Mouse (Mus musculus): ENCODE results near the gene Grhl1.
A peak's percentile ranks its signal among the peaks of the same experiment; 100 is the strongest.
"Not testable (repeated sequence)": the region's sequence is repeated elsewhere in the genome, so short reads cannot be mapped to it uniquely, and the experiment has no call there.

Grhl1 gene

DNA sequence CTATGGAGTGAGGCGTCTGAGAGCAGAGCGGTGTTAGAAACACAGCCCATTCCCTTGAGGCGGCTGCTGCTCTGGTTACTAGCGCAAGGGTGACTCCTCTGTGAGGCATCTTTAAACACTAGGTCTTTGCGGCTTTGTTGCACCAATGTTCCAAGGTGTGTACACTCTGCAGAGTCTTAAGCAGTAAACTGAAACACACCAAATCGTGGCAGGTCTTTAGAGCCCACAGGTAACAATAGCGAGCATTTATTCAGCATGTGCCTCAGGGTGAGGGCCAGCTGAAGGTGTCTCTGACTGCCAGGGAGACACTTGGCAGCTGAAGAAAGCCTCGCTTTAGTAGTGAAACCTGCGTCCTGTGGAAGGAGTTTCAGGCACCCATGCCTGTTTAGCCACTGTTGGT is 20.0 kb downstream of the Grhl1 start:
- DNase-seq (ENCODE audit: low spot score in 2 of 2), result no peak

DNA sequence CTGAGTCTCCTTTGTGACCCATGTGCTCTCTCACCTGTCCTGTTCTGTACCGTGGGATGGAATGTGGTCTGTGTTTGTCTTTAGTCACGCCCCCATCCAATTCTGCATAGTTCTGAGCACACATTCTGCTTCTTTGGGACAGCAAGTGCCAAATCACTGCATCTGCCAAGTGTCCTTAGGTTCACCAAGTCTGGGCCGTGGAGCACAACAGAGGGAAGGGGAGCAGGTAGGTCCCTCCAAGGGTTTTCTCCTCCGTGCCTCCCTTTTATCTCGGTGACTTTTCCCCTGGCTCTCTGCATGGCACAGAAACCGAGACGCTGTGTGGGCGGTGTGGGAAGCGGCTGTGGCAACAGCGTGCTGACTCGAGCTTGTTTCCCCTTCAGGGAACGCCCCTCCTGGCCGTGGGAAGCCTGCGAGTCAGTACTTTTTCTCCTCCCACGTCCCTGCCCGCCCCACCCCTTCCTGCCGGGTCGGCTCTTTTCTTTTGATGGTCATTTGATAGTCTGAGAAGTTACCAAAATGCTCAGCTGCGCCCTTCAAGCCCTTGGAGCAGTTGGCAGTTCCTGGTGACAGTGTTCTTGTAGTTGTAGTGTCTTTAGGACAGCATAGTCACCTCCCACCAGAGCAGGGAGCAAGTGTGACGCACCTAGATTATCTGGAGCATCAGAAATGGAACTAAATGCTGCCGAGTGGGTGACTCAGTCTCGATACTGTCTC is 21.0 kb downstream of the Grhl1 start:
- DNase-seq (ENCODE audit: low spot score in 2 of 2), result peak in 1 of 2 experiments; percentile 41

DNA sequence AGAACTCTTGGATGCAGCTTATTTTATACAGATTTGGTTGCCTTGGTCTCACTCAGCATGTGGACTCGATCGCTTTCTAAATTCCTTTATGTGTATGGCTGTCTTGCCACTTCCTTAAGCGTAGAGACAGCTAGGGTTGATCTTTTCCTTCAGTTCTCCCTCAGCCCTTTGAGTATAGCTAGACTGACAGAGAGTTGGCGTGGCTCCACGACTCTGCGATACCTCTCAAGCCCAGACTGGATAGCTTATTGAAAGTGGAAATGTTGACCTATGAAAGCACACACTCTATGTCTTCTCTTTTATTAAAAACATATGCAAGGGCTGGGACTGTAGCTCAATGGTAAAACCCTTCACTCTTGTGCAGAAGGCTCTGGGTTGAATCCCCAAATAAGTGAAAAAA is 25.3 kb downstream of the Grhl1 start:
- no peak for DNase-seq (ENCODE audit: low spot score in 2 of 2)

DNA sequence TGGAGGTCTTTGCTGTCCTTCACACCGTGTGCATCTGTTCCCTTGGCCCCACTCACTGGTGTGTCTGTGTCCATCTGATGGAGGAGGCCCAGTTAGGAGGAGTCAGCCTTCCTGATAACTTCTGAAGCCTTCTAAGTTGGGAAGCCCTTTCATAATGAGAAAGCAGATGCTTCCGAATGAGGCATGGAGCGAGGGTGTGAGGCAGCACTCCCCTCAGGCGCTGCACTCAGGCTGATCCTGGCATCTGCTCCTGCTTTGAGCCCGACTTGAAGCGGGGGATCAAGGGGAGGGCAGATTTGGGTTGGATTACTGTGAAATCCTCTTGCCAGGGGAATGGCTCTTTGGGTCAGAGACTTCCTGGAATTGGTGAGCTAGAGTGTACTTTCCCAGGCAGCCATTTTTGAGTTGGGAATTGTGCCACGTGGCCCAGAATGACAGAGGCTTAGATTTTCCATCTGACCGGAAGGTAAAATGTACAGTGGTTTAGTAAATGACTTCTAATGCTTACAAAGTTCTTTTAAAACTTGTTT is 27.3 kb downstream of the Grhl1 start:
- no peak for DNase-seq (ENCODE audit: low spot score in 2 of 2)

DNA sequence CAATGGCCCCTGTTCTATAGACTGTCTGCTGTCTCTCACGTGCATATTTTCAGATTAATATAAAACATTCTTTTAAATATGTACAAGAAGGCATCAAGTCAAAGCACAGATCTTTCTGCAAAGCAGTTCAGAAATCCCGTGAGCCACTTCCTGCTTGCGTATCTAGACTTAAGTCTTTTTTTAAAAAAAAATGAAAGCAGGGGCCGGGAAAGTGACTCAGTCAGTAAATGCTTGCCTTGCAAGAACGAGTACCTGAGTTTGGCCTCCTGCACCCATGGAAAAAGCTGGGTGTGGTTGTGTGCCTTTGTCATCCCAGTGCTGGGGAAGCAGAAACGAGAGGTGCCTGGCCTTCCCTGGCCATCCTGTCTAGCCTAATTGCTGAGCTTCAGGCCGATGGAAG is 28.0 kb downstream of the Grhl1 start:
- no peak for DNase-seq (ENCODE audit: low spot score in 2 of 2)

DNA sequence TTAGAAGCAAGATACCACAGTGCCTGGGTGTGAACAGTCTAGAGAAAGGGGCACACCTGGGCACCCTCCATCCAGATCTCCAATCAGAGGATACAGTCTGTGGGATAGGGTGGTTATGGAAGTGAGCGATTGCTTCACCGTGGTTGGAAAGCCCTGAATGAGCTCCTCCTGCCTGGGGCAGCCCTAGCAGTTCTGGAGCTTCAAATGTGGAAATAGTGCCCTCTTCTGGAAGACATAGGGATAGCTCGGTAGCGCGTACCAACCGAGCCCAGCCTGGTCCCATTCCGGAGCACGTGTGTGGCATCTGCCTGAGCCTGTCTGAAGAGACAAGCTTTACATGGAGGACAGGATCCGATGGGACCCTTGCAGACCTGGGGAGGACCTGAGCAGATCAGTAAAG is 28.7 kb downstream of the Grhl1 start:
- DNase-seq (ENCODE audit: low spot score in 2 of 2), result peak; percentile 43 to 76

DNA sequence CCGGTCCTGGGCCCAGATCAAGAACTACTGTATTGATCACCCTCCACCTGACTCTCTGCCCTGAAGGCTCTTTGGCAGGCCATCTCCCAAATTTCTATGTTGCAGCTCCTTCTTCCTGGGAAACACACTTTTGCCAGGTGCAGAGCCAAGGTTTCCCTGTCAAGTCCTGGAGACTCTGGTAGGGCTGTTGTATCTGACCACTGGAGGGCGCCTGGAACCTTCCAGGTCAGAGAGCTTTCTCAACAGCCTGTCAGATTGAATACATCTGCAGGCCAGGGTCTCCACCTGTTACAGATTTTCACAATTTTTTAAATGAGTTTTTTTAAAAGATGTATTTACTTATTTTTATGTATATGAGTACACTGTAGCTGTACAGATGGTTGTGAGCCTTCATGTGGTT is 31.2 kb downstream of the Grhl1 start:
- DNase-seq (ENCODE audit: low spot score in 2 of 2), result peak in 1 of 2 experiments; percentile 67

DNA sequence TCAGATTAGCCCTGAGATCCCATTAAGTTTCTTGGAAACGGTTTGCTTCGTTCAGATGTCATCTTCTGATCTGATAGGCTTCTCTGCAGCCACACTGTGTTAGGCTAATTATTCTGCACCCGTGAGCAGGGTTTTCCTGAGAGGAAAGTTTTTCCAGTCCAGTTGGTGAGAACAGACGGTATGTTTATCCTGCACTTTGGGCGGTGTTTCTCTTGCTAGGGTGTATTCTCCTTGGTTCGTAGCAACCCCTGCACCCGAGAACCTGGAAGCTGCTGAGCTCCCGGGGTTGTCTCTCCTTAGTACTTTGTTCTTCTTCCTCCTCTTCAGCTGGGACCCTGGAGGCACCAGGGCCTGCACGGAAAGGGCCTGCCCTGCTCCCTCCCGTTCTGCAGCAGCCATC is 34.1 kb downstream of the Grhl1 start:
- no peak for DNase-seq (ENCODE audit: low spot score in 2 of 2)

DNA sequence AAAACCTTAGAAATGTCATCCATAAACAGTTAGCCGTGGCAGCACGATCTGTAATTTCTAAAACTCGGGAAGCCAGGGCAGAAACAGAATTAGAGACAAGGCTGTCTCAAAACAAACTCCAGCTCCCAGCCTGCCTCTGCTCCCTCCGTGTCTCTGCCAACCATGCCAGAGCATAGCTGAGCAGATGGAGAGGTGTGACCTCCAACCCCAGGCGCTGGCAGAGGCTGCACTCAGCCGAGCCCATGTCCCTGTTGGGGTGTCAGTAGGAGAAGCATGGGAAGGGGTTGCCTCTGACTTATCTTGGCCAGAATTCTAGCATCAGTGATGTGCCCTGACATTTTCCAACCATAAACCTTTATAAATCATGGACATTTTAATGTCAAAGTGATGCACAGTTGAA is 40.5 kb downstream of the Grhl1 start:
- DNase-seq (ENCODE audit: low spot score in 2 of 2), result no peak

DNA sequence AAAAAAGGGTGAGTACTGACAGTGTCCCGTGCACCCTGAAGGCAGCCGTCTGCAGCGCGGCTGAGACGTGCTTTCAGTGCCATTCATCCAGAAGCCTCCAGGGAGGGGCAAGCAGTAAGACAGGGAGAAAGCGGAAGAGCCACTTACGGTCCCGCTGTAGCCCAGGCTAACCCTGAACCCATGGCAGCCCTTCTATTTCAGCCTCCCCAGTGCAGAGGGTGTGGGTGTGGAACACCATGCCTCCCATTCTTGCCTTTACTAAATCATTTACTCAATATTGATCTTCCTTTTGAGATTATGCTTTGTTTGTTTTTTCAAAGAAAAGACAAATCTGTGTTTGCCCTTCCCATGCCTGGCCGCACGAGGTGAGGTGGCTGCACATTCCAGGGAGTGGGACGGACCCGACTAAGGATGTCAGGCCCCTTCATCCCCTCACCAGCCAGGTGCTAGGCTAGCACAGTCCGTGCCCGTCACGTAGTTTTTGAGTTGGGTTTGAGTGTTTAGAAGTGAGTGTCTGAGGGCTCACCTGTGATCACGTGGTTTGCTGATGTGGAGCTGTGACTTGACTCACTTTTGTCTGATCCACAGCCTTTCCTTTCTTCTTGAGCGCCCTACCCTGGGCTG is 42.5 kb downstream of the Grhl1 start:
- no peak for DNase-seq (ENCODE audit: low spot score in 2 of 2)

DNA sequence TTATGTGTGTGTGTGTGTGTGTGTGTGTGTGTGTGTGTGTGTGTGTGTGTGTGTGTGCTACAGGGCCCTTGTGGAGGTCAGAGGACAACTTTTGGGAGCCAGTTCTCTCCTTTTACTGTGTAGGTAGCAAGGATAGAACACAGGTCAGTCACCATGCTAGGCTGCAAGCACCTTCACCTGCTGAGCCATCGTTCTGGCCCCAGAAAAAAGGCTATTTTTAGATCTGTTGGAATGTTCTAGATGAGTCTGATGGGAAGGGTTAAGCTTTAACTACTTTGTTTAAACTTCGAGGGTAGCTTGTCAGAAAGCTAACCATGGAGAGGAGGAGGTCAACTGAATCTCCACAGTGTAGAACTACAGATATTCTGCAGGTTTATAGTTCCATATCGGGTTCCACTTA is 43.1 kb downstream of the Grhl1 start:
- DNase-seq (ENCODE audit: low spot score in 2 of 2), result no peak

DNA sequence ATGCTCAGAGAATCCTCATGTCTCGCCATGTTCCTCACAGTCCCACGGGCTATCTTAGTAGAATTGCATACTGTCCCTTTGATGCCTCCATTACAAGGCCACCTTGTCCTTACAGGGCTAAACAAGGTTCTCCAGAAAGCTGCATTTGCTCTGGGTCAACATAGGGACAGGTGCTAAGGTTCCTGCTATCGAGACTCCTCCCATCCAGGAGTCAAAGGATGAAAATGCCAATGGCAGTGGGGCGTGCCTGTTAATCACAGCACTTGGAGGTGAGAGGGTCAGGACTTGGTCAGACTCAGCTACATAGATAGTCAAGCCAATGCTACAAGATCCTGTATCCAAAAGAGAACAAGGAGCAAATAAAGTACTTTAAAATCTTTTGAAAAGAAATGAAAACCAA is 47.4 kb downstream of the Grhl1 start:
- no peak for DNase-seq (ENCODE audit: low spot score in 2 of 2)

DNA sequence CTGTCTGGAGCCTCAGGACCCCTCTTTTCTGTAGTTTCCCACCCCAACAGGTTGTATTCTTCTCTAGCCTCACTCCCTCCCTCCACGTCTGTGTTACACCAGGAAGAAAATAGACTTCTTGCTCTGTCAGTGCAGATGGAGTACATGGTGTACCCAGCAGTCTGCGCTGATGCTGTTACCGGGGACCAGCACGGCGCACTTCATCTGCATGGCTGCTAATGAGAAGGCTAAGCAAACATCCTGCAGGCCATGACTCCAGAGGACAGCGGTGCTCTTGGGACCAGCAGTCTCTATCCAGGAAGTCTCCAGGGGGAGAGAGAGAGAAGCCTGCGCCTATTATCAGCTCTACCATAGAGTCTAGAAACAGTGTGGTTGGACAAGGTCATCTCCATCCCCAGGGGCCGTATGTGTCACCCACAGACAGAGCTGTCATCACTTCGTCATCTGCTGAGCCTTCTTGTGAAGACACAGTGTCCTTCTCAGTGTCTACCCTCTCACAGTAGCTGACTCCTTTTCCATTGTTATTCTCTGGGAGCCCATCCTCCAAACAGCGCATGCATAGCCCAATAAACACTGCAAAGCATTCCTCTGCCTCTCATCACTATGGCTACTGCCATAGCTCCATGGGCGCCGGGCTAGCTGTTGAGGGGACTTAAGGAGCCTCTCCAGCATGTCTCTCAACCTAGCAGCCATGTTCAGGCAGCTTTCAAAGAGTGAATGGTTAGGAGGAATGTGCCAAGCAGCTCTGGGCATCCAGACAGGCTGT is 51.6 kb downstream of the Grhl1 start:
- no peak for DNase-seq (ENCODE audit: low spot score in 2 of 2)

DNA sequence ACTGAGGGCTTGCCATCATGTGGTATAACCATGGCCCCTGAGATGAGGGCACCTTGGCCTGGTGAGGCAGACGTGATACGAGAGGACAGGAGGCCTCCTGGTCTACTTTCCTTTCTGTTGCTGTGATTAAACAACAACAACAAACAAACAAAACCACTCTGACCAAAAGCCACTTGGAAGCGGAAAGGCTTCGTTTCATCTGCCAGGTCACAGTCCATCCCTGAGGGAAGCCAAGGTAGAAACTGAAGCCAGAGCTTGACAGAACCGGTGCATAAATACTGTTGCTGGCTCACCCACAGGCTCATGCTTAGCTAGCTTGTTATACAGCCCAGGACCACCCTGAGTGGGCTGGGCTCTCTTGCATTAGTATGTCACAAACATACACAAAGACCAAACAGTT is 54.3 kb downstream of the Grhl1 start:
- no peak for DNase-seq (ENCODE audit: low spot score in 2 of 2)

DNA sequence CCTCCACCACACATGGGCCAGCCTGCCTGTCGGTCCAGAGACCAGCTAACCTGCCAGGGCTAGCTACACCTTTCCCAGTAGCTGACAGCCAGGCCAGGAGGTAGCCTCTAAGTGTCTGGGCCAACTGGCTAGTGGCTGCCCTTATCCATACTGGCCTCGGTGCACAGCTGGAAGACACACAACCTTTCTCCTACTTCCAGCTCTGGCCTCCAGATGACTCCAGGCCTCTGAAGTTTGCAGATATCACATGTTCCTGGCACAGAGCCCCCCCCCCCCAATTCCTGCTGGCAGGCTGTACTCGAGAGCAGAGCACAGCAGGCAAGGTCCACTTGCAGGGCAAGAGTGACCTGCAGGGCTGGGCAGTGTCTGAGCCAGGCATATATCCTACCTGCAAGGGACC is 55.1 kb downstream of the Grhl1 start:
- DNase-seq (ENCODE audit: low spot score in 2 of 2), result no peak

DNA sequence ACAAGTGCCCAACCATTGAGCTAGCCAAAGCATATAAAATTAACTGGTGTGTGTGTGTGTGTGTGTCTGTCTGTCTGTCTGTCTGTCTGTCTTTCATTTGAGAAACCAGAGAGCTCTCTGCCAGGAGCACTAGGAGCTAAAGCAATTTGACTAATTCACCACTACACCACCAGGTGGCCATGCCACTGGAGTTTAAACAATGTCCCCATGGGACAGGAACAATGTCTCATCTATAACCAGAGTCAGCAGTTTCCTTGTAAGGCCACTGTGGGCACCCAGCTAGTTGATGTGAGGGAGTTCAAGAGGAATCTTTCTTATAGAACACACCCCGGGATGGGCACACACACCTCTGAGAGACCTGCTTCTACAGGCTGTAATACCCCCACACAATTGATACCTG is 58.1 kb downstream of the Grhl1 start:
- DNase-seq (ENCODE audit: low spot score in 2 of 2), result no peak

DNA sequence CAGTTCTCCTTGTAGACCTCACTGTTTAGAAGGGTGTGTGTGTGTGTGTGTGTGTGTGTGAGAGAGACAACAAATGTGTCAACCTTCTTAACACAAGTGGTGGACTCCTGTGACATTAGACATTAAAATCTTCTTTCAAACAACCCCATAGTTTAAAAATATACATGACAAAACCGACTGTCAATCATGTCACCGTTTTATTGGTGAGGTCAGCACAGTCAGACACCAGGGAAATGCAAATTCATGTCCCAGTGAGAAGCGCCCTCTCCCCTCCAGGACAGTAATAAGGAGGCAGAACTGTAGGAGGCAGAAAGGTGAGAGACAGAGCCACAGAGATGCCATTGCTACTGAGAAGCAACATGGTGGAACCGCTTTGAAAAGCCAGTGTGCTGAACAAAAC is 60.3 kb downstream of the Grhl1 start:
- no peak for DNase-seq (ENCODE audit: low spot score in 2 of 2)

DNA sequence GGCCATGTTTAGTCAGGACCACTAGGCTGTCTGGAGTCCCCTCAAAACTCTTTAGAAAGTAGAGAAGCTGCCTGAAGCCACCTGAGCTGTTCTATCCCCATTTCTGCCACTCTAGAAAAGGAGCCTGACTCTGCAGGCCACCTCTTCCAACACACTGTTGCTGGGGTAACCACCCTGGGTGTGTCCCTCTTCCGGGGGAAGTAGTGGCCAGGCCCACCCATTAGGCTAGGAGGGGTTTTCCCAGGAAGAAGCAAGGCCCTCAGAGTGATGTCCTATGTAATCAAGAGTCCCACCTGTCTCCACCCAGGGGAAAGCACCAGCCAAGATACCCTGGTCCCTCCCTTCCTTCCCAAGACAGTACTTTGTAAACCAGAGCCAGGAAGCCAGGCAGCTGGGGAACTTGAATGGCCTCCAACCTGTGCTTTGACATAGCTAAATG is 61.7 kb downstream of the Grhl1 start:
- DNase-seq (ENCODE audit: low spot score in 2 of 2), result no peak

DNA sequence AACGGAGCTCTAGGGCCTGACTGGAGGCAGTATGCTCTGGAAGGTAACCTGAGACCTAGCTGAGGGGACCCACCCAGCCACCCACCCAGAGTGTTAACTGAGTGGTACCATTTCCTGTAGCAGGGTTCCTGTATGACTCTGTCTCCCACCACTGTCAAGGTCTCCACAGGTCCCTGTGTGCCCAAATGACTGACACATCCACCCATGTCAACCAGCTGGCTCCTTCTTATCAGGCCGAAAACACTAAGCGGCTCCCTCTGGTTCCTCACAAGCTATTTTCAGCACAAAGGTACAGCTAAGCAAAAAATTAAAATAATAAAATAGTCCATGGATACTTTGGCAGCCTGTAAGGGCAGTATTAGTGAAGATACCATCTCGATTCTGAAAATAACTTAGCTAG is 62.1 kb downstream of the Grhl1 start:
- no peak for DNase-seq (ENCODE audit: low spot score in 2 of 2)

DNA sequence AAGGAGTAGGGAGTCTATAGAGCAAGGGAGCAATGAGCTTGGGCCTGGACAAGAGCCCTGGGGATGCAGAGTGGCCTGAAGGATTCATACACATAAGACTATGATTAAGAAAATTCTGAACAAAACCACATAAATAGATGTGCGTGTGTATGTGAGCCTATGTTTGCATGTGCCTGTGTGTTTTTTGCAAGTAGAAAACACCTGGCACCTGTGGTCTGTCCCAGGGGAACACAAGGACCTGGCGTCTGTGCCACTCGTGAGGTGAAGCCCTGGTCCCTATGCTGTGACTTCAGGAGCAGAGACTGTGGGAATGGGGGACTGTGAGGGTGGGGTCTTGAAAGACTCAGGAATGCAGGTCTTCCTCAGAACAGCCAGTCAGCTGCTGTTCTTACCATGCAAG is 62.6 kb downstream of the Grhl1 start:
- no peak for DNase-seq (ENCODE audit: low spot score in 2 of 2)

DNA sequence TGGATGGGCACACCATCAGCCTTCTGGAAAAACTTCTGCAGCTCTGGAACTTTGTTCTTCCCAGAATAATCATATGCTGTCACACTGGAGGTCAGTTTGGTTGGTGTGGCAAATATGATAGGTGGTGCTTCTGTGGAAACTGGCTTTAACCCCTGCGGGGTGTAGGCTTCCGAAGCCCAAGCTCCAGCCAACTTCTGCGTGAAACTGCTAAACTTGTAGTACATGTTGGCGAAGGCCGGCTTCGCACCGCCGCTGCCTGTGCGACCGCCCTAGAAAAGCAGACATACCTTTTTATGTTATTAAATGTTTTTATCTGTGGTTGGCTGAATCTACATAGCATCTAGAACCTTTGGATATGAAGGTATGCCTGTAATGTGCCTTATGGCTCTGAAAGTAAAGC is 66.7 kb downstream of the Grhl1 start:
- DNase-seq (ENCODE audit: low spot score in 2 of 2), result not testable (repeated sequence)

DNA sequence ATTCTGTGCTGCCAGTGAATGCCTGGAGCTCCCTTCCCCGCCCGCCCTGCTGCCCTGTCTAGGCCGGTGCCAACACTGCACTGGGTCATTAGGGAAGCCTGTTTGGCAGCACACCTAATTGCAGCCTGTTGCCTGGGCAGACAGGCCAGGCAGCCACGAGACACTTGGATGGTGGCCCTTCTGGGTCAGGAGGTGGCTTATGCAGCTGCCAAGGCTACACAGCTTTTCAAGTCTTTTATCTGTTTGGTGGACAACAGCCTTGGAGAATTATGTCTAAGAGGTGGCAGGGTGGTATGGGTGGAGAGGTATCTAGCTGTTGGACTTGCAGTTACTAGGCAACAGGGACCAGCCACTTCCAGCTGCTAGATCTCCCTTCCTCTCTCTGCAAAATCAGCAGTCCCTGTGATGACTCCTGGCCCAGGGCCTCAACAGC is 70.3 kb downstream of the Grhl1 start:
- peak; percentile 61 to 66 for DNase-seq (ENCODE audit: low spot score in 2 of 2)

DNA sequence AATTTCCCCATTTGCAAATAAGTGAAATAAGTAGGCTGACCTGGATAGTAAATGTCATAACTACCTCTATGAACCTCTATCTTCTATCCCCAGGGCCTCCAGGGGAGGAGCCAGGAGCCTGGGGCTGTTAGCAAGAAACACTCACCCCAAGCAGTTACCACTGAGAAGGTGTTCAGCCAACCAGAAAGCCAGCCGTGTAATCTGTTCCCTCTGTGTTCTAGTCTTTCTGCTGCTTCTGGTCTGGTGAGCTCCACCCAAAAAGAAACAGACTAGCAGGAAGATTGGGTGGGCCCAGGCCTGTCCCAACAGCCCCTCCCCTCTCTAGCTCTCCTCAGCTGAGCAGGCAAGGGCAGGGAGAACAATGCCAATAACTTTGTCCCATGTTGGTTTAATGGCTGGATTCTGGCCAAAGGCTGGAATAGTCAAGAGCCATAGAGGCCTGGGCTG is 72.1 kb downstream of the Grhl1 start:
- no peak for DNase-seq (ENCODE audit: low spot score in 2 of 2)

Data from frontal cortex, postnatal 10 days (tissue).